Mouse (Mus musculus) left cerebral cortex, adult 2 months (tissue): ENCODE data around the gene Cd3g. TPM values are rescaled to one million over a fixed set of nuclear protein-coding genes. Genes with fewer than 3 reads are reported as not detected.
A peak's percentile ranks its signal among the peaks of the same experiment; 100 is the strongest.

Experiments
- DNase-seq, 2 experiments: peaks; one replicate each; pipeline ENCODE4 v3.0.0; 2021 to 2022; ENCODE audit warnings: low spot score in 2 of 2, mixed read lengths in 1 of 2; ENCODE audit errors: extremely low spot score in 1 of 2
- H3K27ac ChIP-seq: fragments of 200-600 bp; 2 replicates; pipeline ENCODE4 v1.8.1; 2022
- H3K4me3 ChIP-seq: fragments of 200-600 bp; 2 replicates; pipeline ENCODE4 v1.8.1; 2022
- CTCF ChIP-seq: fragments of 200-600 bp; IDR thresholded peaks from 2 replicates; pipeline ENCODE4 v1.8.1; 2022; ENCODE audit warnings: antibody characterized with exemption, mild to moderate bottlenecking, moderate library complexity
- intact Hi-C: fragments of 180-260 bp; cut with DNase I; formaldehyde crosslinking; loops from one replicate; pipeline ENCODE4 v1.15.1; 2025
- total RNA-seq, 2 experiments: library from RNA; stranded (reverse); gene quantifications; 2 replicates each; pipeline ENCODE4 v1.2.3; 2021

Gene Cd3g
- total RNA-seq, 2 experiments from 2014 or later = not detected

DNA sequence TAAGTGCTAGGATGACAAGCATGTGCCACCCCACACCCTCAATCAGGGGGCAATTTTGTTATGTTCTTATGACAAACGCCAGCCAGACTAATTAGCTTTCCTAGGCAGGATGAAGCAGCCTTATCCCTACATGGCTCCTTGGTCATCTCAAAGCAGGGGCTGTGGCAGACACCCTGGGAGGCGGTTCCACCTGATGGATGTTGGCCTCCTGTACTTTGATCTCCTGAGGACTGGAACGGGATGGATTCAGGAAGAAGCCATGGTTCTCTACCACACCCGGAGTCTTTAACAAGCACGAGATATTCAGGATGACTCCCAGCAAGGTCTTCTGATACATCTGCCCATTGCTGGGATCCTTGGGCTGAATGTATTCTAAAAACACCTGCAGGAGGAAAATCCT is 32.4 kb downstream of the Cd3g start:
- intact Hi-C loops = no loop called here
- Histone ChIP-seq H3K27ac (no peak overlapping the region), H3K4me3 (no peak overlapping the region)
- DNase-seq = no peak
- TF ChIP-seq CTCF = no peak

DNA sequence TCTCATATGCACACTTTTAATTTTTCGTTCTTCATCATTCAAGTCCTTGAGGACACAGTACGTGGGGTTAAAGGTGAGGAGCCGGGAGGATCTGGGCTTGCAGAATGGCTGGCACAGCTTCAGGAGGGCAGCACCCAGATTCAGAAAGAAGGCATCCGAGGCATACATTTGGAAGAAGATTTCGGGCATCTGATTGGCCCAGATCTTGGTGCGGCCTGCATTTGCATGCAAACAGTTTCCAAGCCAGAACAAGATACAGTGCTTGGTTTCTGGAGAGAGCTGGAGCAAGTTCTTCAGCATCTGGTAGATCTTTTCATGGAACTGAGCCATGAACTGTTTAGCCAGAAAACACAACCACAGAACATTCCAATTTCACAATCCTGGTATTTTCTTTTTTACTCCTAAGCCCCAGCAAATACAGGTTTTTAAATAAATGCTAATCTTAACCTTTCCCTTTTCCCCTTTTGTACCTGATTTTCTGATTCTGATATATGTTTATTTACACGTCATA is 34.0 kb downstream of the Cd3g start:
- TF ChIP-seq CTCF = no peak
- DNase-seq = no peak
- no peak overlapping the region for H3K27ac ChIP-seq
- intact Hi-C loops = no loop called here
- no peak overlapping the region for H3K4me3 ChIP-seq

- no peak for DNase-seq
- Histone ChIP-seq H3K4me3 (no peak overlapping the region), H3K27ac (no peak overlapping the region)
- no peak for TF ChIP-seq CTCF
- intact Hi-C loops = no loop called here
These were observed 37.8 kb downstream of the Cd3g start for GRCm38 (mm10) chr9:44942421-44942820.

- Histone ChIP-seq H3K4me3 (no peak overlapping the region), H3K27ac (no peak overlapping the region)
- TF ChIP-seq CTCF = no peak
- intact Hi-C loops = no loop called here
- no peak for DNase-seq
These were observed 38.5 kb downstream of the Cd3g start for GRCm38 (mm10) chr9:44941756-44942155.

GRCm38 (mm10) chr9:44921543-44921942 is 58.7 kb downstream of the Cd3g start:
- no peak for DNase-seq
- H3K27ac ChIP-seq = peak overlapping the region; percentile 99
- peak overlapping the region; percentile 100 for H3K4me3 ChIP-seq
- TF ChIP-seq CTCF = peak; percentile 18; the same call in 1 of the 2 replicates
- intact Hi-C loops = loop anchor here (2.0 to 5.0 kb wide), 3 partner anchors 41 to 149 kb away; partner anchors contain the start of gene Kmt2a

DNA sequence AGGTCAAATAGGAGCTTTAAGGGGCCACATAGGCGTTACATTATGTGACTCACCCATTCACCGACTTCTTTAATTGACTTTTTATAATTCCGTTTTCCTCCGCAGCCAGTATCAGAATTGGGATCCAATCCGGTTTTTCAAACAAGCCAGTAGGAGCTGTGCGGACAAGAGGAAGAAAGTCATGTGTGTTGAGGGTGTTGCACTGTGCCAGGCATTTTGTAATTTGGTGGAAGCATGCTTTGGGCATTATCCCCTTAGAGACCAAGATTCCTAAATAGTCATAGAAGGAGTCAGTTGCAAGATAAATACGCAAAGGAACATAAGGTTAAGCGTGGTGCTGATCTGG is 59.1 kb downstream of the Cd3g start:
- Histone ChIP-seq H3K4me3 (peak overlapping the region; percentile 100), H3K27ac (peak overlapping the region; percentile 99)
- DNase-seq = no peak
- intact Hi-C loops = loop anchor here (2.0 to 5.0 kb wide), 3 partner anchors 40 to 148 kb away; partner anchors contain the start of gene Kmt2a
- no peak for TF ChIP-seq CTCF

DNA sequence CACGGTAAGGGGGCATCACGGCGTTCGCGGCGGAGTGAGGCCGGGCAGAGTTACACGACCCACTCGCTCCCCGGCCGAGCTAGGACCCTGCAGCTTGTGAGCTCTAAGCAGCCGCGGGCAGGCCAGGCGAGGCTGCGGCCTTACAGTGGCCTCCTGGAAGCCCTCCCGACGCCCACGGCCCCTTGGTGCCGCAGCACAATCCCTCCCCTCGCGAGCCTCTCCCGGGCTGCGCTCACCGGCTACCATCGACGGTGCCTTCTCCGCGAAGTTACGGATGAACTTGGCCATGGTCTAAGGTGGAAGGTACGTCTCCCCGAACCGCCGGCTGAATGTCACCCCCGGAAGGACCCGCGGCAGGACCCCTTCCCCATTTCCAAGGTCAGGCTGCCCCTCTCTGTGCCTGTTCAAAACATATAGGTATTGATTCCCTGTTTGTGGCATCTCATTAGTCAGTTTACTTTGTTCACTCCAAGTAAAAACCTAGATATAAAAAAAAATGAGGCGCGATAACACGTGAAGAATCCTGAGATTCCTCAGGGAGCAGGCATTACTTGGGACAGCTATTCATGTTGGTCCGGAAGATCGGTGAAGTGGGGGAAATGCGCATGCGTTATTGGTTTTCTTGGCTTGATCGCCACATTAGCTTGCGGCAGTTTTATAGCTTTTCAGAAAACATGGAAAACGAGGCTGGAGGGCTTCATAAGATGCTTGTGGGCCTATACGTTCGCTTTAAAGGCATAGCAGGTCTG is 59.7 kb downstream of the Cd3g start, which contains the start of gene Atp5l:
TSS of gene Atp5l (minus strand) at position 369 of the 749 bp plus-strand sequence.
- no peak for TF ChIP-seq CTCF
- intact Hi-C loops = loop anchor here (2.0 to 5.0 kb wide), 3 partner anchors 40 to 148 kb away; partner anchors contain the start of gene Kmt2a
- peak; percentile 81 to 83 for DNase-seq
- Histone ChIP-seq H3K4me3 (peak within 1 kb of the TSS; percentile 100), H3K27ac (peak within 1 kb of the TSS; percentile 99)

DNA sequence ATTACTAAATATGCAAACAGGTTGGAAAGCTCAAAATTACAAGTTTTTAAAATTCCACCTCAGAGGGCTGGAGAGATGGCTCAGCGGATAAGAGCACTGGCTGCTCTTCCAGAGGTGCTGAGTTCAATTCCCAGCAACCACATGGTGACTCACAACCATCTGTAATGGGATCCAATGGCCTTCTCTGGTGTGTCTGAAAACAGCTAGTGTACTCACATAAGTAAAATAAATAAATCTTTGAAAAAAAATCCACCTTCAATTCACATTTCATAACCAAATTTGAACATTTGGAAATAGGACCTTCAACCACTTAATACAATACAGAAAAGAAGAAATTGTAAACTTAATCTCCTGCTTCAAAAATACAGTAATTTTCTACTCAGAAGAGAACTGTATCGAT is 60.6 kb downstream of the Cd3g start:
- H3K4me3 ChIP-seq = peak overlapping the region; percentile 100
- H3K27ac ChIP-seq = peak overlapping the region; percentile 99
- no peak for DNase-seq

More for the DNA sequence above, 60.6 kb downstream of the Cd3g start:
- TF ChIP-seq CTCF = no peak
- intact Hi-C loops = loop anchor here (2.0 to 5.0 kb wide), 3 partner anchors 39 to 147 kb away; partner anchors contain the start of gene Kmt2a

Other genes with a start within 250 kb of the Cd3g start
- 10 to 100 TPM; 62.0 to 75.6 TPM for gene Phldb1, start 245.2 kb downstream of the Cd3g start, total RNA-seq
- 100 to 1,000 TPM in 1 of 2 experiments, 10 to 100 TPM in 1; 78.3 to 102 TPM for gene Arcn1, start 212.6 kb downstream of the Cd3g start, total RNA-seq
- gene Ift46, start 212.5 kb downstream of the Cd3g start, total RNA-seq = 10 to 100 TPM; 60.7 to 67.5 TPM
- gene Tmem25, start 181.1 kb downstream of the Cd3g start, total RNA-seq = 10 to 100 TPM; 54.4 to 62.8 TPM
- 1 to 10 TPM in 1 of 2 experiments, under 1 TPM in 1; 0.54 to 1.1 TPM for gene Ttc36, start 177.4 kb downstream of the Cd3g start, total RNA-seq
- 10 to 100 TPM; 81.5 to 97.4 TPM for gene Kmt2a, start 99.1 kb downstream of the Cd3g start, total RNA-seq
- 100 to 1,000 TPM; 302 to 340 TPM for gene Atp5l, start 59.7 kb downstream of the Cd3g start, total RNA-seq
- gene Ube4a, start 14.8 kb downstream of the Cd3g start, total RNA-seq = 10 to 100 TPM; 66.4 to 68.0 TPM
- gene Cd3d, start 1.4 kb upstream of the Cd3g start, total RNA-seq = not detected
- gene Cd3e, start 29.2 kb upstream of the Cd3g start, total RNA-seq = not detected
- gene Mpzl2, start 59.4 kb upstream of the Cd3g start, total RNA-seq = 1 to 10 TPM; 1.2 to 1.9 TPM
- 1 to 10 TPM; 3.9 to 5.0 TPM for gene Mpzl3, start 74.8 kb upstream of the Cd3g start, total RNA-seq
- gene Jaml, start 98.8 kb upstream of the Cd3g start, total RNA-seq = under 1 TPM; 0.41 to 0.98 TPM
- gene Scn2b, start 137.4 kb upstream of the Cd3g start, total RNA-seq = 100 to 1,000 TPM; 238 to 254 TPM
- gene Scn4b, start 158.0 kb upstream of the Cd3g start, total RNA-seq = 10 to 100 TPM; 52.1 to 74.9 TPM
- gene BC049352, start 201.6 kb upstream of the Cd3g start, total RNA-seq = under 1 TPM; 0.63 to 0.75 TPM
- not detected for gene Tmprss4, start 223.7 kb upstream of the Cd3g start, total RNA-seq